Mouse (Mus musculus): ENCODE data around the gene Nt5dc1. TPM values are rescaled to one million over a fixed set of nuclear protein-coding genes. Genes with fewer than 3 reads are reported as not detected.

Gene Nt5dc1
- polyA plus RNA-seq, 1 experiment, result 4.0 TPM

GRCm38 (mm10) chr10:34249594-34249993 is 168.8 kb downstream of the Nt5dc1 start:
- Histone ChIP-seq H3K79me2 (ENCODE audit: control insufficient read depth, insufficient read depth) (no peaks in the 10 kb centered on the region), H3K27me3 (ENCODE audit: control insufficient read depth, insufficient read depth, insufficient read length) (no peaks in the 10 kb centered on the region), H3K36me3 (ENCODE audit: control insufficient read depth, insufficient read depth) (no peaks in the 10 kb centered on the region), H3ac (ENCODE audit: control insufficient read depth, insufficient read length) (no peak overlapping the region), H3K4me2 (ENCODE audit: low read depth) (no peak overlapping the region), H3K4me3 (no peak overlapping the region)
- no peak for TF ChIP-seq MYOD1 (IDR thresholded peaks at IDR 0.05; ENCODE audit: control insufficient read depth in 1 of 3, insufficient read length in 2 of 3, low read depth in 2 of 3)
- TF ChIP-seq REST (IDR thresholded peaks at IDR 0.05; ENCODE audit: insufficient read depth, insufficient read length), result no peak

- H3K79me2 ChIP-seq (ENCODE audit: control insufficient read depth, insufficient read depth), result no peaks in the 10 kb centered on the region
- H3ac ChIP-seq (ENCODE audit: control insufficient read depth, insufficient read length), result no peak overlapping the region
- no peaks in the 10 kb centered on the region for H3K36me3 ChIP-seq (ENCODE audit: control insufficient read depth, insufficient read depth)
- TF ChIP-seq POLR2A (IDR thresholded peaks at IDR 0.05; ENCODE audit: insufficient read length, low read depth) (no peak), REST (IDR thresholded peaks at IDR 0.05; ENCODE audit: insufficient read depth, insufficient read length) (no peak), USF1 (IDR thresholded peaks at IDR 0.05; ENCODE audit: low read depth) (no peak), SRF (IDR thresholded peaks at IDR 0.05; ENCODE audit: control insufficient read depth, insufficient read length, low read depth) (no peak), MYOG (IDR thresholded peaks at IDR 0.05; ENCODE audit: control insufficient read depth in 1 of 3, insufficient read depth in 1 of 3, insufficient read length in 2 of 3, low read depth in 2 of 3) (no peak), TCF12 (IDR thresholded peaks at IDR 0.05; ENCODE audit: insufficient read depth, poor library complexity, severe bottlenecking) (no peak), CEBPB (IDR thresholded peaks at IDR 0.05; ENCODE audit: insufficient read depth, poor library complexity, severe bottlenecking) (no peak), MAX (IDR thresholded peaks at IDR 0.05; ENCODE audit: low read depth) (no peak), TCF3 (IDR thresholded peaks at IDR 0.05; ENCODE audit: insufficient read length, low read depth) (no peak), MYOD1 (IDR thresholded peaks at IDR 0.05; ENCODE audit: control insufficient read depth in 1 of 3, insufficient read length in 2 of 3, low read depth in 2 of 3) (no peak), POLR2AphosphoS2 (IDR thresholded peaks at IDR 0.05; ENCODE audit: insufficient read length, low read depth) (no peak)
- H3K27me3 ChIP-seq (ENCODE audit: control insufficient read depth, insufficient read depth, insufficient read length), result no peaks in the 10 kb centered on the region
- no peak overlapping the region for H3K4me2 ChIP-seq (ENCODE audit: low read depth)
- H3K4me3 ChIP-seq, result no peak overlapping the region
Observed at GRCm38 (mm10) chr10:34247757-34248156, 170.6 kb downstream of the Nt5dc1 start.

GRCm38 (mm10) chr10:34246106-34246505 is 172.2 kb downstream of the Nt5dc1 start:
- Histone ChIP-seq H3K79me2 (ENCODE audit: control insufficient read depth, insufficient read depth) (no peaks in the 10 kb centered on the region), H3K4me2 (ENCODE audit: low read depth) (no peak overlapping the region), H3ac (ENCODE audit: control insufficient read depth, insufficient read length) (no peak overlapping the region), H3K4me3 (no peak overlapping the region), H3K27me3 (ENCODE audit: control insufficient read depth, insufficient read depth, insufficient read length) (no peaks in the 10 kb centered on the region), H3K36me3 (ENCODE audit: control insufficient read depth, insufficient read depth) (no peaks in the 10 kb centered on the region)
- TF ChIP-seq MYOD1 (IDR thresholded peaks at IDR 0.05; ENCODE audit: control insufficient read depth in 1 of 3, insufficient read length in 2 of 3, low read depth in 2 of 3) (no peak), POLR2A (IDR thresholded peaks at IDR 0.05; ENCODE audit: insufficient read length, low read depth) (no peak), SRF (IDR thresholded peaks at IDR 0.05; ENCODE audit: control insufficient read depth, insufficient read length, low read depth) (no peak), POLR2AphosphoS2 (IDR thresholded peaks at IDR 0.05; ENCODE audit: insufficient read length, low read depth) (no peak), E2F4 (IDR thresholded peaks at IDR 0.05; ENCODE audit: insufficient read depth) (no peak), CEBPB (IDR thresholded peaks at IDR 0.05; ENCODE audit: insufficient read depth, poor library complexity, severe bottlenecking) (no peak), MYOG (IDR thresholded peaks at IDR 0.05; ENCODE audit: control insufficient read depth in 1 of 3, insufficient read depth in 1 of 3, insufficient read length in 2 of 3, low read depth in 2 of 3) (no peak), TCF3 (IDR thresholded peaks at IDR 0.05; ENCODE audit: insufficient read length, low read depth) (no peak), USF1 (IDR thresholded peaks at IDR 0.05; ENCODE audit: low read depth) (no peak), TCF12 (IDR thresholded peaks at IDR 0.05; ENCODE audit: insufficient read depth, poor library complexity, severe bottlenecking) (no peak), MAX (IDR thresholded peaks at IDR 0.05; ENCODE audit: low read depth) (no peak), REST (IDR thresholded peaks at IDR 0.05; ENCODE audit: insufficient read depth, insufficient read length) (no peak)

- Histone ChIP-seq H3K79me2 (ENCODE audit: control insufficient read depth, insufficient read depth) (no peaks in the 10 kb centered on the region), H3K4me2 (ENCODE audit: low read depth) (no peak overlapping the region), H3K27me3 (ENCODE audit: control insufficient read depth, insufficient read depth, insufficient read length) (no peaks in the 10 kb centered on the region), H3ac (ENCODE audit: control insufficient read depth, insufficient read length) (no peak overlapping the region), H3K4me3 (no peak overlapping the region), H3K36me3 (ENCODE audit: control insufficient read depth, insufficient read depth) (no peaks in the 10 kb centered on the region)
- TF ChIP-seq TCF3 (IDR thresholded peaks at IDR 0.05; ENCODE audit: insufficient read length, low read depth), result no peak
- TF ChIP-seq POLR2AphosphoS2 (IDR thresholded peaks at IDR 0.05; ENCODE audit: insufficient read length, low read depth), result no peak
- no peak for TF ChIP-seq MAX (IDR thresholded peaks at IDR 0.05; ENCODE audit: low read depth)
- no peak for TF ChIP-seq E2F4 (IDR thresholded peaks at IDR 0.05; ENCODE audit: insufficient read depth)
- TF ChIP-seq SRF (IDR thresholded peaks at IDR 0.05; ENCODE audit: control insufficient read depth, insufficient read length, low read depth), result no peak
- TF ChIP-seq CEBPB (IDR thresholded peaks at IDR 0.05; ENCODE audit: insufficient read depth, poor library complexity, severe bottlenecking), result no peak
- TF ChIP-seq TCF12 (IDR thresholded peaks at IDR 0.05; ENCODE audit: insufficient read depth, poor library complexity, severe bottlenecking), result no peak
- no peak for TF ChIP-seq USF1 (IDR thresholded peaks at IDR 0.05; ENCODE audit: low read depth)
- no peak for TF ChIP-seq MYOG (IDR thresholded peaks at IDR 0.05; ENCODE audit: control insufficient read depth in 1 of 3, insufficient read depth in 1 of 3, insufficient read length in 2 of 3, low read depth in 2 of 3)
- TF ChIP-seq MYOD1 (IDR thresholded peaks at IDR 0.05; ENCODE audit: control insufficient read depth in 1 of 3, insufficient read length in 2 of 3, low read depth in 2 of 3), result no peak
- no peak for TF ChIP-seq REST (IDR thresholded peaks at IDR 0.05; ENCODE audit: insufficient read depth, insufficient read length)
- no peak for TF ChIP-seq POLR2A (IDR thresholded peaks at IDR 0.05; ENCODE audit: insufficient read length, low read depth)
Observed at GRCm38 (mm10) chr10:34244745-34245144, 173.6 kb downstream of the Nt5dc1 start.

DNA sequence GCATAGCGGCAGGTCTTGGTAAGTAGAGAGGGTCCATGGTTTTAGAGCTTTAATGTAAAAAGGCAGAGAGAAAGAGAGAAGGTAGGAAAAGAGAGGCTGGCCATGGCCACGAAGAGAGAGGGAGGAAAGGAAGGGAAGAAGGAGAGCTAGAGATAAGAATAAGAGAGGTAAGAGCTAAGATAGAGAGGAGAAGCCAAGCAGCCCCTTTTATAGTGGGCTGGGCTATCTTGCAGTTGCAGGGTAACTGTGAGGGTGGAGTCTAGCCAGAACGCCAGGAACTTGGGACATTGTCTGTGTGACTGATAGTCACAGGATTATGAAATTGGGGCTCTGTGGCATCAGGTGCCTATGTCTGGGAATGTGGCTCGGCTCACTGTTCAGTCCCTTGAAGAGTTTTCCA is 179.8 kb downstream of the Nt5dc1 start:
- Histone ChIP-seq H3K4me3 (no peak overlapping the region), H3K27me3 (ENCODE audit: control insufficient read depth, insufficient read depth, insufficient read length) (no peaks in the 10 kb centered on the region), H3K79me2 (ENCODE audit: control insufficient read depth, insufficient read depth) (no peaks in the 10 kb centered on the region), H3ac (ENCODE audit: control insufficient read depth, insufficient read length) (no peak overlapping the region), H3K4me2 (ENCODE audit: low read depth) (no peak overlapping the region), H3K36me3 (ENCODE audit: control insufficient read depth, insufficient read depth) (no peaks in the 10 kb centered on the region)
- TF ChIP-seq REST (IDR thresholded peaks at IDR 0.05; ENCODE audit: insufficient read depth, insufficient read length) (no peak), TCF3 (IDR thresholded peaks at IDR 0.05; ENCODE audit: insufficient read length, low read depth) (no peak), E2F4 (IDR thresholded peaks at IDR 0.05; ENCODE audit: insufficient read depth) (no peak), MAX (IDR thresholded peaks at IDR 0.05; ENCODE audit: low read depth) (no peak), POLR2A (IDR thresholded peaks at IDR 0.05; ENCODE audit: insufficient read length, low read depth) (no peak), CEBPB (IDR thresholded peaks at IDR 0.05; ENCODE audit: insufficient read depth, poor library complexity, severe bottlenecking) (no peak), POLR2AphosphoS2 (IDR thresholded peaks at IDR 0.05; ENCODE audit: insufficient read length, low read depth) (no peak)

Other genes with a start within 250 kb of the Nt5dc1 start
- 7.6 TPM for gene Dse, start 210.8 kb downstream of the Nt5dc1 start, polyA plus RNA-seq (2012; fragmentation: generic; extraction: Trizol)
- 26.4 TPM for gene Tspyl1, start 136.4 kb downstream of the Nt5dc1 start, polyA plus RNA-seq (2012; fragmentation: generic; extraction: Trizol)
- gene Tspyl4, start 121.1 kb downstream of the Nt5dc1 start, polyA plus RNA-seq (2012; fragmentation: generic; extraction: Trizol), result 6.0 TPM
- 0.08 TPM for gene Col10a1, start 28.6 kb downstream of the Nt5dc1 start, polyA plus RNA-seq (2012; fragmentation: generic; extraction: Trizol)
- gene Frk, start 64.8 kb upstream of the Nt5dc1 start, polyA plus RNA-seq (2012; fragmentation: generic; extraction: Trizol), result 0.90 TPM